Mouse (Mus musculus) C2C12 (cell line): ENCODE measurements around the gene Clpb.

Experiments
- CEBPB ChIP-seq: IDR thresholded peaks from one replicate; pipeline ENCODE4 v1.6.1; 2011; ENCODE audit warnings: low read depth, mild to moderate bottlenecking, control low read depth, moderate library complexity
- CTCF ChIP-seq: IDR thresholded peaks from one replicate; pipeline ENCODE4 v1.5.1; 2011; ENCODE audit not compliant: control insufficient read depth, insufficient read depth, insufficient read length
- FOSL1 ChIP-seq: IDR thresholded peaks from one replicate; pipeline ENCODE4 v1.8.0; 2011; ENCODE audit warnings: mild to moderate bottlenecking, low read length; ENCODE audit not compliant: poor library complexity, insufficient read depth, severe bottlenecking
- MAX ChIP-seq: IDR thresholded peaks from one replicate; pipeline ENCODE4 v1.6.1; 2011; ENCODE audit warnings: mild to moderate bottlenecking, control low read depth
- MYOG ChIP-seq: IDR thresholded peaks from one replicate; pipeline ENCODE4 v1.6.1; 2011; ENCODE audit not compliant: control insufficient read depth, insufficient read length; ENCODE audit errors: extremely low read depth

DNA sequence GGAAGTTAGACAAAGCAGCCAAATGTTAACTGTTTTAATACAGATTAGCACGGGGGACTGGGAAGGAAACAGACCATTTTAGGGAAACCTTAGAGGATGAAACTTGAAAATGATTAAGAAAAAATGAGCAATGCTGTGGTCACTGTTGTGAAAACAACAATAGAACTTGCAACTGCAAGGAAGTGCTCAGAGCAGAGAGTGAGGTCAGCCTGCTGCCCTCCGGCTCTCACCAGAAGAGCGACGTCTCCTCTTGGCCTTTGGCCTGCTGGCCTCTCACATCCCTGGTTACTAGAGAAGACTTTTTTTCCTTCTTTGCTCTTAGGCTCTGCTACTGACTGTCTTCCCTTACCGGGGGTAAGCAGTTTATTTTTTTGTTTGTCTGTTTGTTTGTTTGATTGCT, 19.5 kb downstream of the Clpb start:
- TF ChIP-seq CTCF = no peak
- TF ChIP-seq MAX = no peak
- no peak for TF ChIP-seq CEBPB
- TF ChIP-seq MYOG = no peak
- no peak for TF ChIP-seq FOSL1
